Mouse (Mus musculus) forebrain, embryonic 15.5 days (tissue): Measurements from ENCODE around the gene 4933428G20Rik. TPM values are rescaled to one million over a fixed set of nuclear protein-coding genes. Genes with fewer than 3 reads are reported as not detected.

Experiments
- ATAC-seq: fragments of 200-750 bp; cut with Nextera tagmentation; replicated peaks from 2 replicates; pipeline ENCODE4 v1.8.0; 2017; ENCODE audit warnings: mild to moderate bottlenecking, moderate TSS enrichment, moderate library complexity
- H3K27ac ChIP-seq: fragments of 300-500 bp; sonication (generic); replicated peaks from 2 replicates; pipeline ENCODE4 v1.5.1; 2015; ENCODE audit warnings: mild to moderate bottlenecking, inconsistent platforms
- H3K27me3 ChIP-seq: fragments of 300-500 bp; sonication (generic); 2 replicates; pipeline ENCODE4 v1.6.1; 2015; ENCODE audit warnings: inconsistent platforms
- H3K36me3 ChIP-seq: fragments of 300-500 bp; sonication (generic); 2 replicates; pipeline ENCODE4 v1.6.1; 2015; ENCODE audit warnings: mild to moderate bottlenecking, inconsistent platforms
- H3K4me1 ChIP-seq: fragments of 300-500 bp; sonication (generic); 2 replicates; pipeline ENCODE4 v1.6.1; 2015; ENCODE audit warnings: inconsistent platforms
- H3K4me2 ChIP-seq: fragments of 300-500 bp; sonication (generic); replicated peaks from 2 replicates; pipeline ENCODE4 v1.6.1; 2015; ENCODE audit warnings: mild to moderate bottlenecking, inconsistent platforms
- H3K4me3 ChIP-seq: fragments of 300-500 bp; sonication (generic); 2 replicates; pipeline ENCODE4 v1.5.1; 2015; ENCODE audit warnings: mild to moderate bottlenecking, inconsistent platforms
- H3K9ac ChIP-seq: fragments of 300-500 bp; sonication (generic); replicated peaks from 2 replicates; pipeline ENCODE4 v1.6.1; 2015; ENCODE audit warnings: mild to moderate bottlenecking, inconsistent platforms
- H3K9me3 ChIP-seq: fragments of 300-500 bp; sonication (generic); 2 replicates; pipeline ENCODE4 v1.6.1; 2016; ENCODE audit warnings: inconsistent platforms
- WGBS: fragments of 180-500 bp; shearing (Covaris S2); methylation state at CpG from one replicate; pipeline ENCODE4 v1.1.7; 2015; ENCODE audit warnings: mixed read lengths; 5-methylcytosine and 5-hydroxymethylcytosine counted together
- polyA plus RNA-seq: library from polyadenylated mRNA; unstranded; fragments of >200 nt; fragmentation: Nextera tagmentation; extraction: Ambion mirVana; gene quantifications from 2 replicates; pipeline ENCODE4 v1.2.1, GENCODE M21; 2015

The 4933428G20Rik gene
- polyA plus RNA-seq, 1 experiment from 2014 or later = 1.1 TPM

DNA sequence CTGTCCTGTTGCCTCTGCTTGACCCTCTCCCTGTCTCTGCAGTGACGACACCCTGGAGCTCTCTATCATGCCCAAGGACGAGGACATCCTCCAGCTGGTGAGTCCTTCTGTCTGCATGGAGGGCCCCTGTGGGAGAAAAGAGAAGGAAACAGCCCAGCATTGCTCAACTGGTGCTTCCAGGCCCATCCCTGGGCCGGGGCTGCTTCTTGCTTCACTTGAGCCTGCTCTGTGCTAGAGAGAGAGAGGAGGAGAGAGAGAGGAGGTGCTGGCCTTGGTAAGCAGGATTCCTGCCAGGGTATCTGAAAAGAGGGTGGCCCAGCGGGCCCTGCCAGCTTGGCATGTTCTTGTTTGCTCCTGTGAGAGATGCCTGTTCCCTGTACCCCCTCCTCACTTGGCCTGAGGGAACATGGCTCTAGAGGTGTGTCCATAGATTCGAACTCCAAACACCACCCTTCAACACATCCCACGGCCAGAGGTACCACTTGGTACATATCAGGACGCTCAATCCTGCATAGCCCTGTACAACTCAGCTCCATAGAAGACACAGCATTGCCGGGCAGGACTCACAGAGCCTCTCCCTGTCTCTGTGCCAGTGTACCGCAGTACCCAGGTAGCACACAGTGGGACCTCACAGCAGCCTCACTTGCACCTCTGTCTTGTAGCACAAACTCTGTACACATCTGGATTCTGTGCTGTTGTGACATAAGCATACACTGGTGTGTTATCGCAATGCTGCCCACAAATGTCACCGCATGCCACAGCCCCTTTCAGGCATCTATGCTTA is 51.3 kb downstream of the 4933428G20Rik start:
- no peak overlapping the region for H3K4me2 ChIP-seq
- no peak overlapping the region for H3K4me3 ChIP-seq
- H3K27ac ChIP-seq = no peak overlapping the region

DNA sequence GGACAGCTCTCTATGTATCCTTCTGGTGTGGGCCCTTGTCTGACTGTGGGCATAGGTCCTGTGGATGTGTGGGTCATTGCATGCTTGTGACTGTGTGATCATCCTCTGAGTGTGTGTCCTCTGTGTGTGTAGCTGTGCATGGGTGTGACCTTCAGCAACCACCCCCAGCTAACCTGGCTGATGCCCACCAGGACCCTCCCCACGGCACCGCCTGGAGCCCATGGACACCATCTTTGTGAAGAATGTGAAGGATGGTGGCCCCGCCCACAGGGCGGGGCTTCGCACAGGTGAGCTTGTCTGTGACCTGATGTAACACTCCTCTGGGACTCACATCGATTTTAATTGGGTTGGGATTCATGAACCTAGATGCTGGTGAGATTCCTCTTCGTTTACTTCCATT is 52.2 kb downstream of the 4933428G20Rik start:
- 78% methylated on average over 7 of the region's 7 CpGs for WGBS
- 0 out of 2 replicates have a peak, but pooled peaks cover 3% of the 10 kb centered on the region for H3K36me3 ChIP-seq
- H3K27ac ChIP-seq = no peak overlapping the region
- no peaks in the 10 kb centered on the region for H3K27me3 ChIP-seq
- H3K4me1 ChIP-seq = peaks cover 37% of the 10 kb centered on the region
- H3K9ac ChIP-seq = no peak overlapping the region
- ATAC-seq = no peak
- H3K4me2 ChIP-seq = no peak overlapping the region
- H3K4me3 ChIP-seq = no peak overlapping the region
- no peaks in the 10 kb centered on the region for H3K9me3 ChIP-seq

More for the DNA sequence above, 51.3 kb downstream of the 4933428G20Rik start:
- 88% methylated on average over 11 of the region's 11 CpGs for WGBS
- Histone ChIP-seq H3K36me3 (0 out of 2 replicates have a peak, but pooled peaks cover 3% of the 10 kb centered on the region), H3K4me1 (peaks cover 46% of the 10 kb centered on the region), H3K27me3 (no peaks in the 10 kb centered on the region), H3K9ac (no peak overlapping the region), H3K9me3 (no peaks in the 10 kb centered on the region)
- no peak for ATAC-seq

DNA sequence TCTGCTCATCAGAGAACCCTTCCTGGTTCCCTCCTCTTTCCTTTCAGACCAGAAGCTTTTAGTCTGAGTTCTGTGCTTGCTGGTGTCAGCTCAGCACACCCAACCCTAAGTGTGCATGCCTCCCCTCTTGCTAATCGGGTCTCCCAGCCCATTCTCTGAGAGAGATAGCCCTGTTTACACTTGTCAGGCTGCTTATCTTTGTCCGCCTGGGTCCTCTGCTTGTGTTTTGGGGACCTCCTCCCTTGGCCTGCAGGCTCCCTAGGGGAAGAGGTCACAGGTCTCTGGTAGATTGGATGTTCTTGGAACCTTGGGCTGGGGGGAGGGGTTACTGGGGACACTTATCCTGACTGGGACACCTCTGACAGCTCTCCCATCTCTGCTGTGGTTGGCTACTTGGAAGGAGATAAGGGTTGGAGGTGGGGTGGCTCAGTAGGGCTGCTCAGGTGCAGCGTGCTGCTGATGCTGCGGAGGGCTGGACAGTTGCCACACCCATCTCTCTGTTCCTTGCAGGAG is 54.1 kb downstream of the 4933428G20Rik start:
- H3K4me3 ChIP-seq = no peak overlapping the region
- ATAC-seq = no peak
- 56% methylated on average over 4 of the region's 4 CpGs for WGBS

DNA sequence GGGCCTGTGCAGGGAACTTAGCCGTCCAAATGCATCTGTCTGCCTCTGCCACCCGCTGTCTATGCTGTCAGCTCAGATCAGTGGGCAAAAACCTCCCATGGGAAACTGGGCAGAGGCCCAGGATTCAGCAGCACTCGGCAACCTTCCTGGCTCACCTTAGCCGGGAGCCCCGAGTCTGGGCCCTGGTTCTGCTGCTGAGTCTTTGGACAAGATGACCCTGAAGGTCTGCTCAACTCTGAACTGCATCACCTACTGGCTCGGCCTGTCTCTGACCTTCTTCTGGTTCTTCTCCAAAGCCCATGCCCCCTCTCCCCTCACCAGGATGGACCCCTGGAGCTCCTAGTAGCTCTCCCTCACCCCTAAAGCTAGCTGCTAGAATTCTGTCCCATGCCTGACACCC is 54.5 kb downstream of the 4933428G20Rik start:
- Histone ChIP-seq H3K9me3 (no peaks in the 10 kb centered on the region), H3K4me2 (no peak overlapping the region), H3K27me3 (no peaks in the 10 kb centered on the region; the same call in 1 of the 2 replicates), H3K27ac (no peak overlapping the region), H3K9ac (no peak overlapping the region), H3K4me3 (no peak overlapping the region), H3K4me1 (peaks cover 33% of the 10 kb centered on the region), H3K36me3 (0 out of 2 replicates have a peak, but pooled peaks cover 3% of the 10 kb centered on the region)
- ATAC-seq = no peak
- 80% methylated on average over 6 of the region's 6 CpGs for WGBS

More for the DNA sequence above, 54.1 kb downstream of the 4933428G20Rik start:
- Histone ChIP-seq H3K9ac (no peak overlapping the region), H3K4me2 (no peak overlapping the region), H3K9me3 (no peaks in the 10 kb centered on the region), H3K27ac (no peak overlapping the region), H3K36me3 (0 out of 2 replicates have a peak, but pooled peaks cover 3% of the 10 kb centered on the region), H3K27me3 (no peaks in the 10 kb centered on the region; the same call in 1 of the 2 replicates), H3K4me1 (peaks cover 33% of the 10 kb centered on the region)

DNA sequence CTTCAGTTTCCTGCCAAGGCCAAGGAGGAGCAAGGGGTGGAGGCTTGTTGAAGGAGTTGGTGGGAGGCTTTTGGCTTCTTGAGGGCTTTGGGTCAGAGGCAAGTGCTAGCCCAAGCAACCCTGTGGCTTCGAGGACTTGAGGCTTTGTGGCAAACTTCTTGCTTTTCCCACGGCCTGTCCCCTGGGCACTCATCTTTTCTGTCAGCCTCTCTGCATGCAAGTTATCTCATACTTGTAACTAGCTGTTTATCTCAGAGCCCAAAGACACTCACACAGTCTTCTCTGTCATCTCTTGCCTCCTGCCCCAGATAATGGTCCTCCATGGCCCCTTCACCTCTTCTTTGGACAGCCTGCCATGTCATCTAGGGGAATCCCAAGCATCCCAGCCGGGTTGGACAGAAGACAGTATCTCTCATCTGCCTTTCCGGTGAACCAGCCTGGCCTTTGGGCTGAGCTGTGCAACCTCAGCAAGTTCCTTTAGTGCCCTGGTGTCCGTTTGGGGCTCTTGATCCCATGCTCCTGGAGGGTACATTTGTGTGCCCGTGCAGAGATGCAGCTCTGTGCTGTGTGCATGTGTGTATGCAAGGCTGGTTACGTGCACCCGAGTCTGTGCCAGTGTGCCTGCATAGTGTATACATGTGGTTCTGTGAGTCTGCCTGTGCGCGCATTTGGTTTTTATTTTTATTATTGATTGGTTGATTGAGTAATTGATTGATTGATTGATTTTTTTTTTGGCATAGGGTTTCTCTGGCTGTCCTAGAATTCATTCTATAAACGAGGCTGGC is 57.1 kb downstream of the 4933428G20Rik start:
- no peak overlapping the region for H3K9ac ChIP-seq
- H3K4me3 ChIP-seq = no peak overlapping the region
- no peak for ATAC-seq
- 87% methylated on average over 11 of the region's 11 CpGs for WGBS
- no peaks in the 10 kb centered on the region for H3K36me3 ChIP-seq
- H3K4me2 ChIP-seq = no peak overlapping the region
- no peaks in the 10 kb centered on the region for H3K9me3 ChIP-seq
- peaks cover 29% of the 10 kb centered on the region for H3K4me1 ChIP-seq
- H3K27me3 ChIP-seq = peaks cover 21% of the 10 kb centered on the region; the same call in 1 of the 2 replicates
- no peak overlapping the region for H3K27ac ChIP-seq

DNA sequence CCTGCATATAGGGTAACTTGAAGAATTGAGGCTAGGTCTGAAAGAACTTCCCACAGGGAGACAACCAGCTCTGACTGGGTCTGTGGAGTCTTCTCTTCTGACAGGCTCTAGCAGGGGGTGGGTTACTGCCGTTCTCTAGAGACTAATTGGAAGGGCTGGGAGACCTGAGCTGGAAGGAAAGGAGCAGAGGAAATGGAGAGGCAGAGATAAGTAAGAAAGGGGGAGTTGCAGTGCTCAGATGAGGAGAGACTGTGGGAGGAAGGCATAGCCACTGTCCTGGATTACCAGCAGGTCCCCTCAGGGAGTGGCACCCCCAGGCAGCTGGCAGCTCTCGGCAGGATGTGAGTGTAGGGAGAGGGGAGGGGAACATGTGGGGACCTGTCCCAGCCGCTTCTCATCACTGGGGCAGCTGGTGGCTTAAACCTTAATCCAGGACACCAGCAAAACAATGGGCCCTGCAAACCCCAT is 58.4 kb downstream of the 4933428G20Rik start:
- no peaks in the 10 kb centered on the region for H3K9me3 ChIP-seq
- H3K36me3 ChIP-seq = no peaks in the 10 kb centered on the region
- H3K4me2 ChIP-seq = no peak overlapping the region
- peaks cover 21% of the 10 kb centered on the region; the same call in 1 of the 2 replicates for H3K27me3 ChIP-seq
- H3K4me1 ChIP-seq = peaks cover 29% of the 10 kb centered on the region
- H3K27ac ChIP-seq = no peak overlapping the region
- H3K4me3 ChIP-seq = no peak overlapping the region
- ATAC-seq = no peak
- no peak overlapping the region for H3K9ac ChIP-seq
- WGBS = 7% methylated on average over 3 of the region's 3 CpGs

DNA sequence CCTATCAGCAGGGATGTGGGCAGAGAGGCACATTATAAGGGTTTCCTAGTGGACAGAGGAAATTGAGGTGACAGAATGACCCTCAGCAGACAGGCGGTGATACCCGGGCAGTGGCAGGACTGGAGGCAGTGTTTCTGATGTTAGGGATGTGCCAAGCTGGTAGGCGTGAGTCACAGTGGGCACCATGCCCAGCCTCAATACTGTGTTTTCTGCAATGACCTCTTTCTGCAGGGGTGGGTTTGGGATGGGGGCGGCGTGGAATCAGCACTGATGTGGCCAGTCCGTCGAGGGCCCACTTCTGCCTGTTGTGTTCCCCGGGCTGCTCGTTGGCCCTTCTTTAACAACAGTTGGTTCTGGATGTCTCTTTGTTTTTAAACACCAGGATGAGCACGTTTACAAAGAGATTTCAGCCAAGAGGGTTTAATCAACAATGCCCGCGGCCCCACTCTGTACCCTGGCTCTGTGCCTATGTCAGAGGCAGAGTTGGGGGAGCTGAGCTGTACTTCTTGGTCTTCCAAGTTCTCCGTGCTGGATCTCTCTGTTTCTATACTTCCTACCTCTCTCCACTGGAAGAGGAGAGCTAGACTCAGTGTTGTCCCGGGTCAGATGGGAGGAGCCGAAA is 59.0 kb downstream of the 4933428G20Rik start:
- peak overlapping the region; percentile 30; the same call in 1 of the 2 replicates for H3K4me3 ChIP-seq

More for the DNA sequence above, 59.0 kb downstream of the 4933428G20Rik start:
- 33% methylated on average over 15 of the region's 15 CpGs for WGBS
- Histone ChIP-seq H3K27ac (no peak overlapping the region), H3K27me3 (peaks cover 21% of the 10 kb centered on the region; the same call in 1 of the 2 replicates), H3K9ac (no peak overlapping the region), H3K9me3 (no peaks in the 10 kb centered on the region), H3K4me1 (peaks cover 29% of the 10 kb centered on the region), H3K4me2 (peak overlapping the region; percentile 34), H3K36me3 (no peaks in the 10 kb centered on the region)
- 0 out of 2 replicates have a peak, but pooled peaks have one; percentile 11 for ATAC-seq

Other genes with a start within 250 kb of the 4933428G20Rik start
- 136 and 151 TPM in 2 replicates for gene Npepps, start 219.7 kb downstream of the 4933428G20Rik start, polyA plus RNA-seq
- gene Mrpl45, start 184.6 kb downstream of the 4933428G20Rik start, polyA plus RNA-seq = 39.0 and 40.6 TPM in 2 replicates
- gene Gpr179, start 148.3 kb downstream of the 4933428G20Rik start, polyA plus RNA-seq = 0.18 and 0.33 TPM in 2 replicates
- 10.1 and 10.6 TPM in 2 replicates for gene Socs7, start 137.8 kb downstream of the 4933428G20Rik start, polyA plus RNA-seq
- gene Arhgap23, start 84.8 kb downstream of the 4933428G20Rik start, polyA plus RNA-seq = 7.1 and 8.4 TPM in 2 replicates
- 10.8 and 11.6 TPM in 2 replicates for gene Srcin1, start 75.8 kb upstream of the 4933428G20Rik start, polyA plus RNA-seq
- 4.6 and 5.8 TPM in 2 replicates for gene Epop, start 129.4 kb upstream of the 4933428G20Rik start, polyA plus RNA-seq
- gene Mllt6, start 163.1 kb upstream of the 4933428G20Rik start, polyA plus RNA-seq = 4.3 and 4.7 TPM in 2 replicates
- gene Cisd3, start 185.5 kb upstream of the 4933428G20Rik start, polyA plus RNA-seq = 17.4 and 19.5 TPM in 2 replicates
- gene Pcgf2, start 200.2 kb upstream of the 4933428G20Rik start, polyA plus RNA-seq = 18.1 and 18.8 TPM in 2 replicates
- 460 and 475 TPM in 2 replicates for gene Psmb3, start 203.1 kb upstream of the 4933428G20Rik start, polyA plus RNA-seq
- gene Pip4k2b, start 244.4 kb upstream of the 4933428G20Rik start, polyA plus RNA-seq = 4.1 and 4.8 TPM in 2 replicates